Mouse (Mus musculus): Measurements from ENCODE around the gene Slc3a1. TPM values are rescaled to one million over a fixed set of nuclear protein-coding genes. Genes with fewer than 3 reads are reported as not detected.

Gene Slc3a1
- polyA plus RNA-seq, 1 experiment from 2014 or later = 2.1 TPM

- Histone ChIP-seq H3K9ac (no peak overlapping the region), H3K27ac (replicated peaks) (no peak overlapping the region), H3K36me3 (replicated peaks) (no peaks in the 10 kb centered on the region), H3K9me3 (replicated peaks) (no peaks in the 10 kb centered on the region), H3K27me3 (no peaks in the 10 kb centered on the region), H3K4me2 (no peak overlapping the region), H3K4me3 (replicated peaks) (no peak overlapping the region), H3K4me1 (replicated peaks) (no peaks in the 10 kb centered on the region)
- no peak for ATAC-seq (ENCODE audit: insufficient read depth)
- 73% methylated on average over 8 of the region's 8 CpGs for WGBS (ENCODE audit: insufficient replicate concordance)
These were observed 85.3 kb downstream of the Slc3a1 start for GRCm38 (mm10) chr17:85113441-85113840.

Other genes starting within 250 kb of the Slc3a1 start
- 35.6 and 37.9 TPM in 2 replicates for gene Lrpprc, start 237.6 kb upstream of the Slc3a1 start, polyA plus RNA-seq (2015; fragmentation: Nextera tagmentation; extraction: Ambion mirVana)
- gene Ppm1b, start 71.6 kb upstream of the Slc3a1 start, polyA plus RNA-seq (2015; fragmentation: Nextera tagmentation; extraction: Ambion mirVana) = 52.7 and 58.7 TPM in 2 replicates
- 7.0 TPM in 2 replicates for gene Prepl, start 61.9 kb downstream of the Slc3a1 start, polyA plus RNA-seq (2015; fragmentation: Nextera tagmentation; extraction: Ambion mirVana)
- 2.7 and 3.0 TPM in 2 replicates for gene Camkmt, start 62.2 kb downstream of the Slc3a1 start, polyA plus RNA-seq (2015; fragmentation: Nextera tagmentation; extraction: Ambion mirVana)